Mouse (Mus musculus): ENCODE measurements around the gene Polr3b. TPM values are rescaled to one million over a fixed set of nuclear protein-coding genes. Genes with fewer than 3 reads are reported as not detected.

Gene Polr3b
- total RNA-seq, 2 experiments from 2014 or later: 15.3 to 28.2 TPM

DNA sequence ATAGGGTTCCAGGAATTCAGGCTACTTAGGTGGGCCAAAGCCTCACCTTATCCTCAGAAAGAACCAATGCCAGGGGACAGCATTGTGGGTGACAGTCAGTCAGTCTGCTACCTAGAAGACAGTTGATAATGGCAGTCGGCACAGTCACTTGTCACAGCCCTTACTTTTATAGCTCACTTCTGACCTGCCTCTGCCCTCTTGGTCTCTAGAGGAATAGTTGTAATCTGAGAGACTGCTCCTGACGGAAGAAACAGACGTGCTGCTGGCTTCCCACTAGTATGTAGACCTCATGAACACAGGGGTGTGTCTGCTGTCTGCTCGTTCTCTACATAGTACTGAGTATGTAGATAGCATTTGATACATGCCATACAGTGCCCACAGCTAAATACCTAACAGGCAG, 11.8 kb upstream of the Polr3b start:
- no peak for DNase-seq (ENCODE audit: low spot score in 2 of 2)

DNA sequence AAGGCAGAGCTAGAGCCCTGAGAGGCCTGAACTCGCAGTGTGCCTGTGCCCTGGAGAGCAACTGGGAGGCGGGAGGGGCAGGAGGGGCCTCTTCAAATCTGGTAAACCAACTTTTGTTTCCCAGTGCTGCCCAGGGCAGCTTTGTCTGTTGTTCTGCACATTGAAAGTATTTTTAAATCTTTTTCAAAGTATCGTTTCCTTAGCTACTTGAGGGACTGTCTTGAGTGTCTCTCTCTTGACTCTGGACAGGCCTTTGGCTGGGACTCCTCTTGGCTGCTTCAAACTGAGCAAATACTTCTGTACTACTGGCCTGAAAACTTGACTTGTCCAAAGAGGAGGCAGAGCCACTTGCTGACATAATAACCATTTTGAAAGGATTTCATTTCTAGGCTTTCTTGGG, 11.3 kb upstream of the Polr3b start:
- DNase-seq (ENCODE audit: low spot score in 2 of 2): no peak

DNA sequence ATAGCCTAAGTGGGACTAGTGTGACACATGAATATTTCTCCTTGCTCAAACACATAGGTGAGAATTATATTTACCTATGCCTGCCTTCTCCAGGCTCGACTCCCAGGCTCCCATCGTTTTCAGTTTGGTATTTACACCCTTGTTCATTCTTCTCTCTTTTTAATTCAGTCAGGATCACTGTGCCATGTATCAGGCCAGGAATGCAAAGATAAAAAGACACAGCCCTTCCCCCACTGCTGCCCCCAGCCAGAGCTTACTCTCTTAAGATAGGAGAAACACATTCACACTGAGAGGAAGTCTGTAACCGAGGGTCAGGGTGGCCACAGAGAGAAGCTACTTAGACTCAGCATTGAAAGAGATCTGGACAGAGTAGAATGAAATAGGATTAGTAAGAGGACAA, 10.4 kb upstream of the Polr3b start:
- DNase-seq (ENCODE audit: low spot score in 2 of 2): no peak

DNA sequence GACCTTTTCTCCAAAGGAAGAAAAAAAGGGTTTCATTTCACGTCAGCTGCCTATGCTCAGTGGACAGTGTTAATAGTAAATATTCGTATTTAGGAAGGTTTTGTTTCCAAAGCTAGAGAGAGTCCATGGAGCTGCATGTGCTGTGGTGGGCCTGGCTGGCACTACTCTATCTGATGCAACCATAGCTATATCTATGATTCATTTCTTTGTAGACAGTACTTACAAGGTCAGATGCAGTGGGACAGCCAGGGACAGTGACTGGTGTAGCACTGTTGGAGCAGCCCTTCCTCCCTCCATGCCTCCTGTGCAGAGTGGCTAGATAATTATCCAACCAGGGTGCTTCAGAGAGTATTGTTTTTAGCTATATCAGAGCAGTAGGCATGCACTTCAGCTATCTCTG, 9.8 kb upstream of the Polr3b start:
- no peak for DNase-seq (ENCODE audit: low spot score in 2 of 2)

DNA sequence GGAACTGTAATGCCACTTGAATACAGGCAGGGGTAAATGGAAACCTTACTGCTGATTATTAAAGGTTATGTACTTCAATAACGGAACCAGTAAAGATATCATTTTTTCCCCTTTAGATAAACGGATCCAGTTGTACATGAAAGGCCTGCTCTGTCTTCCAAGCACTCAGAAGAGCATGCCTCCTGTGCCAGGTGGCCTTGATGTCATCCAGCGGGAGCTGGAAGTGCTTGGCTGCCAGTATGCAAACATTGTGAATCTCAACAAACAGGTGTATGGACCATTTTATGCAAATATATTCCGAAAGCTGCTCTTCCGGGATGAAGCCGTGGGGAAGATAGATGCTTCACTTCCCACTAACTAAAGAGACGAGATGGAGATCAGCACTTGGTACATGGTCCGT, 8.7 kb upstream of the Polr3b start:
- no peak for DNase-seq (ENCODE audit: low spot score in 2 of 2)

DNA sequence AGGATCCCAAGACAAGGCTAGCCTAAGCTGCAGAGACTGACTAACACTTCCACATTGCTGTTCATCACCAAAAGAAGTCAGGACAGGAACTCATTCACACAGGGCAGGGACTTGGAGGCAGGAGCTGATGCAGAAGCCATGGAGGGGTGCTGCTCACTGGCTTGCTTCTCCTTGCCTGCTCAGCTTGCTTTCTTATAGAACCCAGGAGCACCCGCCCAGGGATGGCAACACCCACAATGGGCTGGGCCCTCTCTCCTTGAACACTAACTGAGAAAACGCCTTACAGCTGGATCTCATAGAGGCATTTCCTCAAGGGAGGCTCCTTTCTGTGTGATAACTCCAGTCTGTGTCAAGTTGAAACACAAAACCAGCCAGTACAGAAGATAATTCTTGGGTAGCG, 7.0 kb upstream of the Polr3b start:
- no peak for DNase-seq (ENCODE audit: low spot score in 2 of 2)

DNA sequence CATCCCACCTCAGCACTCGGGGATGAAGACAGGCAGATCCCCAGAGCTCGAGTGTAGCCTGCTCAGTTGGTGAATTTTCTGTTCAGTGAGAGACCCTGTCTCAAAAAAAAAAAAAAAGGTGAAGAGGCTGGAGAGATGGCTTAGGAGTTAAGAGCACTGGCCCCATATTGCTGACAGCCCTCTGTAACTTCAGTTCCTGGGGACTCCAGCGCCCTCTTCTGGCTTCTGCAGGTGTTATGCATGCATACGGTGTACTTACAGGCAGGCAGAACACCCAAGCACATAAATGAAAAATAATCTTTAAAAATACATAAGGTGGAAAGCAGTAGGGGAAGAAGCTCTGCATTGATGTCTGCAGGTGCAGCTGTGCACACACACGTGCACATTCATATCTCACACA, 9.1 kb downstream of the Polr3b start:
- DNase-seq (ENCODE audit: low spot score in 2 of 2): no peak

DNA sequence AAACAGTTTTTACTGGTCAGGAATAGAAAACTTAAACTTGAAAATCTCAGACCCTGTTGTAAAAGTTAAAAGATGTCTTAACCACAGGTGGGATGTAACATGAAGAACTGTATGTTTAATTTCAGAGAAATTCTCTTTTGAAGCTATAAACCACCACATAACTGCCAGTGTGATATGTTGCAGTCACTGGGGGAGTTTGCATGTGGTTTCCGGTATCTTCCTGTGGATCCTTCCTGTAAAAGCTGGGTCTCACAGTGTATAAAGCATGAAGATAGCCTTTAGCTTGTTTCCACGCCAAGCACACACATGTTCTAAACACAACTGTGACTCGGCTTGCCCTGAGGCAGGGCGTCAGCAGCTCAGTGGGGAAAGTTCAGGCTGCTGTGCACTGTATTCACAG, 9.9 kb downstream of the Polr3b start:
- no peak for DNase-seq (ENCODE audit: low spot score in 2 of 2)

DNA sequence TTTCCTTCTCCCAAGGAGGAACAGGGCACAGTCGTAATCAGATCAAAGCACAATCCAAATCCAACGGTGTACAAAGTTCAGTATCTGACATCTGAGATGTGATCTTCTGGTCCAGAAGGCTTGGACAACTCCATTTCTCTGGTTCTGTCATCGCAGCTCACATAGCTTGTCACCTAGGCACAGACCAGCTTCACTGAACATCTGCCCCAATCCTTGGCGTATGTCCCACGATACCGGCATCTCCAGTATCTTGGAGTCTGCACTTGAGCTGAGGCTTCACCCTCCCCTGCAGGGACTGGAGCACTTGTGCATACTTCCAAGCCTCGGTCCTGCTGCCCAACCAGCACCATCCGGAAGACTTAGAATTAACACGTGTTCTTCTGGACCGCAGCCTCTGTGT, 14.6 kb downstream of the Polr3b start:
- no peak for DNase-seq (ENCODE audit: low spot score in 2 of 2)

DNA sequence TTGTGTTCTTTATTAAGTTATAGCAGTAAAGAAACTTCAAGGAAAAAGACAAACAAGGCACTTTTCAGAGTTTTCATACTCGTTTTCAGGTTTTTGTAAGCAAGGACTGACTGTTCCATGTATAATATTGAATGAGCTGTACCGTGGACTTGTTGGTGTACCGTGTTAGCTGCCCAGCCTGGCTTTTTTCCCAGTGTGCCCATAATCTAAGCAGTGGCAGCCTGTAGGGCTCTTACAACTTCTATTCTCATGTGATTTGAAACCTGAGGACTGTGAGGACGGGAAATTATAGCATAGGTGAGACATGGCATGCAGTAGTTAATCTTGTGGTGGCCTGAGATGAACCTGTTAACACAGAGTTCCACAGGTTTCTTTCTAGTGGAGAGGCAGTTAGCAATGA, 16.3 kb downstream of the Polr3b start:
- DNase-seq (ENCODE audit: low spot score in 2 of 2): no peak

DNA sequence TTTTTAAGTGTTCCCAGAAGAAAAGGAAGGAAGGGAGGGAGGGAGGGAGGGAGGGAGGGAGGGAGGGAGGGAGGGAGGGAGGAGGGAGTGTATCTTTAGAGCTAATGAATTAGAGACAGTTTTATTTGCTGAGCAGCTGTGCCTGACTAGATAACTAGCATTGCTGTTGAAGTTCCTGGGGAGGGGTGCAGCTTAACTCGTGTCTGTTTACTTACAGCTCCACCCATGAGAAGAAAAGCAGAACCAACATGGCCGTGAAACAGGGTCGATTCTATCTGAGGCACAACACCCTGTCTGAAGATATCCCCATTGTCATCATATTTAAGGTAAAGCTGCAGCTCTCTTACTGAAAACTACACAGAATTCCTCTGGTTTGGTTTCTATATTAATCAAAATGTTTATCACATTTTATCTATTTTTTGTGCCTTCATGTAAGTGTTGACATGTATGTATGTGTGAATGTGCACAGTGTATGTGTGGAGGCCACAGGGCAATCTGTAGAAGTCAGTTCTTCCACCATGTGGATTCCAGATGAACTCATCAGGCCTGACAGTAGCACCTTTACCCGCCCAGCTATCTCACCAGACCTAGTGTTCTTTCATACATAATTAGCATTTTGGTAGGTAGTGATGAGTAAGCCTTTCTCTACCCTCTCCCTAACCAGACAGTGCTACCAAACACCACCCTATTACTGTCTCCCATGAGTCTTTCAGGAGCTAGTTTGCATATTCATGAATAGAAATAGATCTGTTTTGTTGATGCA, 17.6 kb downstream of the Polr3b start:
- DNase-seq (ENCODE audit: low spot score in 2 of 2): no peak

DNA sequence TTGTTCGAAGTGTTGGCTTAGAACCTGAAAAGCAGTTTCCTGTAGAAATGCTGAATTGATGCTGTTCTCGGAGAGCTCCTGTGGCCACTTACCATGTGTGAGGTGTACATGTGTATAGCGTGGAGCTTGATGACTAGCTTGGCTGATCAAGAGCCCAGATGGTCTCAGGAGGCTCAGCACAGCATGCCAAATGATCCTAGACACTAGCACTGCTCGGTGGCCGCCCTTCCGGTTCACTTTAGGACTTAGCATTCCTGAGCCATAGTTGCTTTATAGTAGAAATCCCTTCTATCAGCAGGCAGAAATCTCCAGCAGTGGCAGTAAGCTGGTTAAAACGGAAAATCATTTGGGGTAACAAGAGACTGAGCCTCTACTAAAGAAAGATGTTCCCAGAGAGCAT, 18.8 kb downstream of the Polr3b start:
- no peak for DNase-seq (ENCODE audit: low spot score in 2 of 2)

DNA sequence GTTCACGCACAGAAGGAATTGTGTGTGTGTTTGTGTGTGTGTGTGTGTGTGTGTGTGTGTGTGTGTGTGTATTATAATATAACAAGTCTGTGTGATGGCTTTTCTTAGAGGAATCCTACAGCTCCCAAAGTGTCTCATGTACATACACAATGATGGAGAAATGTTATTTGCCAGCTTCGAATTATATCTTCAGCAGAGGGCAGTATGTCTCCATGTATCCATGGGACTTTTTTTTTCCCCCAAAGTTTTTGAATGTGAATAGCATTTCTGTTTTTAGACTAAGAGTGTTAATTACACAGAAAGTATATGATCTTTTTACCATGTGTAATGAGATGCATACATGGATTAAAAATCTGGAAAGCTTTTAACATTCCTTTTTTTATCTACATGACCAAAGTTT, 19.5 kb downstream of the Polr3b start:
- DNase-seq (ENCODE audit: low spot score in 2 of 2): no peak

DNA sequence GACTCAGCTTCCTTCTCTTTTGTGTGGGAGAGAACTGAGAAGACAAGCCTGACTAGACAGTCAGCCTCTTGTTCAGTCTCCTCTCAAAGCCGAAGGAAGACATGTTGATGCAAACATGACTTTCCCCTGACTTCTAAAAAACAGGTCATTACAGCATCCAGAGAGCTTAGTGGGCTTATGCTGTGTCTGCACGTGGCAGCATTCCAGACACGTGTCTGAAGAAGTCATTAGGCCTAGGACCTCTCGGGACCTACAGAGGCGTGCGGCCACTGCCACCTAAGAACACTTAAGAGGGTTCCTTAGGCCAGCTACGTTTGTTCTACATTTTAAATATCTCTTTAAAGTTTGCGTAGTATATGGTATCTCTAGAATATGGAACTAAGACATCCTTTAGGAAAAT, 23.8 kb downstream of the Polr3b start:
- no peak for DNase-seq (ENCODE audit: low spot score in 2 of 2)

DNA sequence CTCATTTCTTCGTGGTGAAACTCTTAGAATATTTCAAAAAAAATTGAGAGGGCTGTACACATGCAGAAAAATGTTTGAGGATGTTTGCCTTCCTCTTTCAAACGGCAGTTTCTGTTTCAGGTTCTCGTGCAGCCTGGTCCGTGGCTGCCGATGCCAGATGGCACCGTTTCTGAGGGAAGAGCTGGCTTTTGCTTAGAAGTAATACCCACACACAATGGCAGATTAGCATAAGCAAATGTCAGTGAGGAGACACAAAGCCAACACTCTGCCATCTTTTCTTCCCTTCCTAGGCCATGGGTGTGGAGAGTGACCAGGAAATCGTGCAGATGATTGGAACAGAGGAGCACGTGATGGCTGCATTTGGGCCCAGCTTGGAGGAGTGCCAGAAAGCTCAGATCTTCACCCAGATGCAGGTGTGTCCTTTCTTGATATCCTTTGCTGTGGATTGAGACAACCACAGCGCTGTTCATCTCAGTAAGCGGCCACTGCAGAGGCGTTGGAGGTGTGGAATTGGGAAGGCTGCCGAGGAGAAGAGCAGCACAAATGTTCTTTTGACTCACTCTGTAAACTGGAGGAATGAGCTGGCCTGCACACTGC, 24.5 kb downstream of the Polr3b start:
- DNase-seq (ENCODE audit: low spot score in 2 of 2): no peak

DNA sequence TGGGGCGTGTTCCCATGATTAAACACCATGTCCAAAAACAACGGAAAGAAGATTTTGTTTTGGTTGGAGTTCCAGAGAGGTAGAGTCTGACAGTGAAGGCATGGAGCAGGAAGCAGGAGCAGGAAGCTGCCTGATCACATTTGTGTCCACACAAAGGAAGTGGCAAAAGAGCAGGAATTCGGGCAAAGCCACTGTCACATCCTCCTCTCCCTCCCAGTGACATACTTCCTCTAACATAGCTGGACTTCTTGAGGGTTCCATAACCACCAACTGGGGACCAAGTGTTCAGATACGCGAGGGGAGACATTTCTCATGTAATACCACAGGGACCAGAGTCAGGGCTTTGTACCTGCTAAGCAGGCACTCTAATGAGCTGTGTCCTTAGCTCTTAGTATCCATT, 25.2 kb downstream of the Polr3b start:
- no peak for DNase-seq (ENCODE audit: low spot score in 2 of 2)

DNA sequence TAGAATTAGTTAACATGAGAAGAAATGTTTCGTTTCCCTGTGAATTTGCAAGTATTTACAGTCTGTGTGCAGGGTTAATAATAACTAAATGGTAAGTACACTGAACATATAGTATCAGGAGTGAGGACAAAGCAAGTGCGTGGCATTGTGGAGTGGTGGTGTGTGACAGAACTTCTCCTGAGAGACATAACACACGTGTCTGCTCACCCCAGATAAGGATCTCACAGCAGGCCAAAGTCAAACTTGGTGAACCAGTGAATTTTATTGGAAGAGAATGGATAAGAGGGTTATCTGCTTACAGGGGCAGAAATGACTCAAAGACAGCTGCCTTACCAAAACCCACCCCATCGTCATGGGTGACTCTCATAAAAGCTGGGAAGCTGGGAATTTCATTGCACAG, 26.8 kb downstream of the Polr3b start:
- no peak for DNase-seq (ENCODE audit: low spot score in 2 of 2)

DNA sequence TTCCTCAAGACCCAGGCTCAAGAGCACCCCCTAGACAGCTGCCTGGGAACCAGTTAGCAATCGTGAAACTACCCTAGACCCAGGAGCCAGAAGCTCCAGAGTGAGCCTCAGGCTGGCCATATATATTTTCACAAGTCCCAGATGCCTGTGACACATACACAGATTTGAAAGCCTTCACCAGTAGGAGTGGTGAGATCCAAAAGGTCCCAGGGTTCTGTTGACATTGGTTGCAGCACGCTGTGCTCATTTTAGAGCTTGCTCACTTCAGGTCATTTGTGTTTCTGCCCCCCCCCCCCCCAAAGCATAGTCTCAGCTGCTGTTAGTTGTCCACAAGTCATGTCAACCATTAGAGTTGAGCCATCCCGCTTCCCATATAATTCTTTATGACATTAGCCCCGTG, 31.9 kb downstream of the Polr3b start:
- DNase-seq (ENCODE audit: low spot score in 2 of 2): no peak

DNA sequence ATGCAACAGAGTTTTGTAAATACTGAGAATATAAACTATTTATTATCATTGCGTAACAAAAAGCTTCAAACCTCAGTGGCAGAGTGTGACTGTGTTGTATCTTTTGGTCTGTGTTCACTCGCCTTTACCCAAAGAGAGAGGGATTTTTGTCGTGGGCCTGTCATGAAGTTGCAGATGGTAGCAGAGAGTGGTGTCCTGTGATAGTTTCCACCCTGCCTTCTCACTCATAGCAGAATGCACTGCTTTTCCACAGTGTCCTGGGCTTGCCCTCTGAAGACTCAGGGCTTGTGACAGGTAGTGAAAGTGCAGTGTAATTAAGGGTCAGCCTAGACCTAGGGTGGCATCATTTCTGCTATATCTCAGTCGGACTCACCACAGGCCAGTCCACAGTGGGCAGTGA, 32.6 kb downstream of the Polr3b start:
- DNase-seq (ENCODE audit: low spot score in 2 of 2): no peak

DNA sequence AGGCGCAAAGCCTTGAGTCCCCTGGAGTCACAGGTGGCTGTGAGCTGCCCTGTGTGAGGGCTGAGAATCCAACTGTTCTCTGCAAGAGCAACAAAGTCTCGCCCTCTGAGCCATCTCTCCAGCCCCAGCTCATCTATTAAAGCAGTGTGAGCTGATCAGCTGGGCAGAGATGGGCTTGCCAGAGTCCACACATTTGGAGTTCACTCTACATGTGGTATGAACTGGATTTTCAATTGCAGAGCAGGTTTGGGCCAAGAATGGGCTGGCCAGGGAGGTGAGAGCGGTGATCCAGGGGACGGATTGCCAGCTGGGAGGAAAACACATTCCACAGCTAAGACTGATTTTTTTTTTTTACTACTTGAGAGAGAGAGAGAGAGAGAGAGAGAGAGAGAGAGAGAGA, 34.5 kb downstream of the Polr3b start:
- DNase-seq (ENCODE audit: low spot score in 2 of 2): no peak

DNA sequence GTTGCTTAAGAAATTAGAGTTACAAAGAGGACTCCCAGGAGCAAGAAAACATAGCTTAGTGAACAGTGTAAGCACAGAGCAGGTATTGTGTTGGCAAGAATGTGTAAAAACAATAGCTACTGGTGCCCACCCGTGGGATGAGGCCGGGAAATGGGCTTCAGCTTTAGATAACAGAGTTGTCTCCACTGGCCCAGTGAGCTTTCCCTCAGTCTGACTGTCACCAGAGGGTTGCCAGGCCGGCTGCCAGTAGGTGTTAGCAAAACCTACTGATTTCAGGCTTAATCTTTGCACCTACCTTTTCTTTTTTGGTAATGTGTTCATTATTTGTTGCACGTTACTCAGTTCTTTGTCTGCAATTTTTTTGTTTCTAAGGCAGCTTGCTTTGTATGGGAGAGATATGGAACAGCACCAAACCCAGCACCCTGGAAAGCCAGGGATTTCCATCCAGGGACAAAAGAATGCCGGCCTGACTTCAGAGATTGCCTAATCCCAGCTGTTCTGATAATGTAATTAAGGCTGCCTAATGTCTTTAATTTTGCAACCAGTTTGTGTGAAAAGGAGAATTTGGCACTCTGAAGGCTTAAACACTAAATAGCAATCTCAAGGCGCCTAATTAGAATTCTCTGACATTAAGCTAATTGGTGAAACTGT, 35.5 kb downstream of the Polr3b start:
- no peak for DNase-seq (ENCODE audit: low spot score in 2 of 2)

DNA sequence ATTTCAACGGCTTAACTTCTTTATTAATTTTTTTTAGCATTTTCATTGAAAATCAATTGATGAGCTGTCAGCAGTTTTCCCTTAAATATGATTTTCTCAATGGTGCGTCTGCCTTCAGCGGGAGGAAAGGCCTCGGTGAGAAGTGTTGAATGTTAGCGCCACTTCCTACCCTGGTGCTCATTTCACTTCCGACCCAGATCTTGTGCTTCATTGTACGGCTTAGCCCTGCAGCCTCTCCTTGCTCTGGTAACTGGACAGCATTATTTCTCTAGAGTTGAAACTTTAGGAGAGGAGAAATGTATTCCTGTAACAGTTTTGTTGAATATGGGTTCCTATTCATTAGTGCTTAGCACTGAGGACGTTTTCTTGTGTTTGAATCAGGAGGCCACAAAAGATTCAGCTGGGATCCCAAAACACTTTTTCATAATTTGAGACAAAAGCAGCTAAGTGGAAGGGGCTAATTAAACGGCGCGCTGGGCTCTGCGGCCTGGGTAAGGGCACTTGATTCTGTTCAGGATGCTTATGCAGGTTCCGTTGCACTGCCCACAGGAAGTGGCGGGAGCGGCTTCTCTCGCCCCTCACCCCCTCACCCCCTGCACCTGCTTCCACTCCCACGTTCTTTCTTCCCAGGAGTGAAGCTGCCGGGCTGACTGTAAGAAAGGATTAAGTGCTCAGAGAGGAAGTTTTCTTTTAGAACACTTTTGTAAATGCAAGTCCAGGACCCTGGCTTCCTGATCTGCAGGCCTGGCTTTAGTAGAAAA, 36.2 kb downstream of the Polr3b start:
- no peak for DNase-seq (ENCODE audit: low spot score in 2 of 2)
